Mouse (Mus musculus) kidney, adult 2 months (tissue): ENCODE measurements at regions not wholly inside any gene's neighbourhood (a gene's known extent, or its start where the extent isn't known, plus 50 kb on each side); places are given as distances from the start of the nearest gene placed in this dataset.

Source experiments
- CTCF ChIP-seq: fragments of 200-500 bp; conservative IDR thresholded peaks from 2 replicates; pipeline ENCODE4 v1.5.1; 2011; ENCODE audit warnings: low read depth, mild to moderate bottlenecking, control low read depth, low read length, moderate library complexity, mixed read lengths; ENCODE audit not compliant: insufficient read depth, insufficient read length
- POLR2A ChIP-seq: fragments of 200-500 bp; IDR thresholded peaks from one replicate; pipeline ENCODE4 v1.6.1; 2011; ENCODE audit warnings: low read depth, low read length, control low read depth

DNA sequence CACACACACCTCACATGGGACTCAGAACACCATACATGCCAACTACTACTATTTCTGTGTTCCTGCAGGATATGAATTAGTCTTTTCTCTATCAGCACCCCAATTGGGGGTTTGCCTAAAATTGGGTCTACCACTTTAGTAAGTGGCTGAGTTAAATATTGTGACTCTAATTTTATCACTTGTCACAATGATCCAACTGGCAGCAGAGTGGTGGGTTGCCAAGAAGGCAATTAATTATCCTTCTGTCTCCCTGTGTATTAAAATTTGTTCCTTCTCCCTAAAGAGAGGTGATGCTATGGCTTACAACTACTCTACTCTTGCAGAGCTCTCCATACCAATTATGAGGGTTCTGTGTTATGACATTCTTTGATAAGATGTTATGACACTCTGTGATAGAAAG, 245.3 kb downstream of the Brms1l start:
- TF ChIP-seq CTCF (no peak), POLR2A (no peak)
